Mouse (Mus musculus) C3H10T1/2 (cell line): ENCODE data around the gene Gm3383. TPM values are rescaled to one million over a fixed set of nuclear protein-coding genes. Genes with fewer than 3 reads are reported as not detected.

Source experiments
- polyA plus RNA-seq, 2 experiments: library from polyadenylated mRNA; unstranded; fragments of >200 nt; fragmentation: generic; extraction: Trizol; gene quantifications; one replicate each; pipeline ENCODE4 v1.2.1; 2012; ENCODE audit warnings: missing spikeins in 2 of 2

Gene Gm3383
- polyA plus RNA-seq, result not detected

DNA sequence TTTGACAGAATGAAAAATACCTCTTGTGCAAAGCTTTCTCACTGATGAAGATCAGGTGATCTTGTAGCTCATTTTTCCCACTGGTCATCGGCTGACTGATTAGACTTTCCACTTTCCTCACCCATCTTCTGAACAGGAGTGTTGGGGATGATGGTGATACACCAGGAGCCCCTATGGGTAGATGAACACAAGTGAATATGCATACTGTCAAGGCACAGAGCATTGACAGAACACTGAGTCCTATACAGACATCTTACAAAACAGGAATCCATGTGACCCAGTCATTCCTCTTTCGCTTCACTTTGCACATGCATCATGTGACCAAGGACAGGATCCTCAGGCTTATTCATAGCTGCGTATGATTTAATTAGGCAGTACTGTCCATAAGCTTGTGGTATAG, at the start of gene Gm3383:
Gm3383 (minus strand) TSS at position 101 of the 400 bp plus-strand sequence.

DNA sequence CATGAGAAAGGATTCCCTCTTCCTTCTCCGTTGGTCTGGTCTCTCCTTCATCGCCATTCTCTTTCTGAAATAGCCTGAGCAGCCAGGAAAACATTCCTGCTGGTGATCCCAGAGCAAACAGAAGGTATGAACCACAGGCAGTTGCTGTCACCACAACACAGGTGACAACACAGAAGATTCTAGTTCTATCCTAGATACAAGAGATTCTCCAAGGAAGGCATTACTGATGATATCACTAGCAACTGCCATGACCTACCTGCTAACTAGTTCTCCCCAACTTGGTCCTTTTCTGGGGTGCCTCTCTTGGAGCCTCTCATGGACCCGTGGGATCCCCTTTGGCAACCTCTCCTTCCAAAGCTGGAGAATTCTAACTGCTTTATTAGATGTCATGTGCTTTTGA, 22.4 kb upstream of the Gm3383 start, which contains the start of gene Gm3424:
Gm3424 (minus strand) TSS at position 101 of the 400 bp plus-strand sequence.

DNA sequence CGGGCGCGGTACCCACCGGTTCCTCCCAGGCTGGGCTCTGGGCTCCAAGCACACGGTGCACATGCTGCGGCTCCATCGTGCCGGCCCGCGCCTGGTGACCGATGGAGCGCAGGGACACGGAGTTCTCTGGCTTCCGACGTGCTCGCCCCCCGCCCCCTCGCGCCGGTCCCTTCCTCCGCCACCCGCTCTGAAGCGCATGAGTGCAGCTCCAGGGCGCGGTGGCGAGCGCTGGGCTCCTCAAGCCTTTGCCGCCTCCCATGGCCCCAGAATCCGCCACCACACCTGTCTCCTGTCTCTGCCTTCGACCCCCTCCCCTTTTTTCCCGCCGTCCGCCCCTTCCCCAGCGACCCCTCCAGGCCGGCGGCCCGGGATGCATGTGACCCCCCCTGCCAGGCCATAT, 66.3 kb downstream of the Gm3383 start, which contains the start of gene Gm3373:
Gm3373 (minus strand) TSS at position 101 of the 400 bp plus-strand sequence.

DNA sequence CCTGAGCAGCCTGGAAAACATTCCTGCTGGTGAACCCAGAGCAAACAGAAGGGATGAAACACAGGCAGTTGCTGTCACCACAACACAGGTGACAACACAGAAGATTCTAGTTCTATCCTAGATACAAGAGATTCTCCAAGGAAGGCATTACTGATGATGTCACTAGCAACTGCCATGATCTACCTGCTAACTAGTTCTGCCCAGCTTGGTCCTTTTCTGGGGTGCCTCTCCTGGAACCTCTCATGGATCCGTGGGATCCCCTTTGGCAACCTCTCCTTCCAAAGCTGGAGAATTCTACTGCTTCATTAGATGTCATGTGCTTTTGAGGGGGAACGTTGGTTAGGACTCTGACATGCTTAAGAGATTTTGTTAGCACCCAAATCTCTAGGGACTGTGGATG, 120.4 kb downstream of the Gm3383 start, which contains the start of gene Gm9603:
Gm9603 (minus strand) TSS at position 101 of the 400 bp plus-strand sequence.

DNA sequence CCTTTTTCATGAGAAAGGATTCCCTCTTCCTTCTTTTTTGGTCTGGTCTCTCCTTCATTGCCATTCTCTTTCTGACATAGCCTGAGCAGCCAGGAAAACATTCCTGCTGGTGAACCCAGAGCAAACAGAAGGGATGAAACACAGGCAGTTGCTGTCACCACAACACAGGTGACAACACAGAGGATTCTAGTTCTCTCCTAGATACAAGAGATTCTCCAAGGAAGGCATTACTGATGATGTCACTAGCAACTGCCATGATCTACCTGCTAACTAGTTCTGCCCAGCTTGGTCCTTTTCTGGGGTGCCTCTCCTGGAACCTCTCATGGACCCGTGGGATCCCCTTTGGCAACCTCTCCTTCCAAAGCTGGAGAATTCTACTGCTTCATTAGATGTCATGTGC, 174.9 kb downstream of the Gm3383 start, which contains the start of gene Gm8265:
Gm8265 (minus strand) TSS at position 101 of the 400 bp plus-strand sequence.

Other genes with a start within 250 kb of the Gm3383 start
- not detected for gene Gm8265, start 175.0 kb downstream of the Gm3383 start, polyA plus RNA-seq
- gene Gm9603, start 120.5 kb downstream of the Gm3383 start, polyA plus RNA-seq, result not detected
- gene Gm3373, start 66.4 kb downstream of the Gm3383 start, polyA plus RNA-seq, result not detected
- not detected for gene Gm3424, start 22.3 kb upstream of the Gm3383 start, polyA plus RNA-seq
- gene Gm8237, start 72.4 kb upstream of the Gm3383 start, polyA plus RNA-seq, result not detected
- not detected for gene Gm3248, start 153.8 kb upstream of the Gm3383 start, polyA plus RNA-seq
- not detected for gene Gm3453, start 171.2 kb upstream of the Gm3383 start, polyA plus RNA-seq